Mouse (Mus musculus): ENCODE measurements around the gene Ppp1r13l. TPM values are rescaled to one million over a fixed set of nuclear protein-coding genes. Genes with fewer than 3 reads are reported as not detected.

Ppp1r13l gene
- total and polyA plus RNA-seq, 2 experiments from 2014 or later = 1.0 to 1.5 TPM

DNA sequence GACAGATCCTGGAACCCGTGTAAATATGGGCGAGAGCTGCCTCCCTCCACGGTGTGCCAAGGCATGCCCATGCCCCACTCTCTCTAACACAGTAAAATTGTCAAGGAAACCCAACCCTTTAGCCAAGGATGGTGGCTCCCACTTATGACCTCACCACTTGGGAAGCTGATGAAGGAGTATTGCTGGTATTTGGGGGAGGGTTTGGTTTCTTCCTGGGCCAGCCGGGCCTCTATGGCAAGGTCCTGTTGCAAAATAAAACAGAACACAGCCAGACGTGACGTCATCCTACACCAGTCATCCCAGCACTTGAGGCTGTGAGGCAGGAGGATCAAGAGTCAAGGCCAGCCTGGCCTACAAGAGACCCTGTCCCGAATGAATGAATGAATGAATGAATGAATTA lies 21.0 kb upstream of the Ppp1r13l start:
- Histone ChIP-seq H3K27me3 (ENCODE audit: insufficient read depth, low read length) (peaks cover 4% of the 10 kb centered on the region; the same call in 1 of the 2 replicates), H3K4me3 (ENCODE audit: low read depth, low read length) (no peak overlapping the region), H3K36me3 (ENCODE audit: insufficient read depth, low read length) (no peaks in the 10 kb centered on the region), H3K4me1 (ENCODE audit: insufficient read depth, low read length) (peaks cover 4% of the 10 kb centered on the region; the same call in 1 of the 2 replicates), H3K9ac (replicated peaks; ENCODE audit: low read length, poor library complexity, severe bottlenecking) (no peak overlapping the region), H3K4me2 (ENCODE audit: low read depth, low read length, poor library complexity, severe bottlenecking) (no peak overlapping the region), H3K27ac (ENCODE audit: low read depth, low read length) (no peak overlapping the region), H3K9me3 (ENCODE audit: low read length) (no peaks in the 10 kb centered on the region)
- 75% methylated on average over 7 of the region's 7 CpGs for WGBS
- ATAC-seq (ENCODE audit: low FRiP score) = no peak
- no peak for TF ChIP-seq CTCF (IDR thresholded peaks at IDR 0.05)
- DNase-seq (ENCODE audit: low spot score) = no peak

DNA sequence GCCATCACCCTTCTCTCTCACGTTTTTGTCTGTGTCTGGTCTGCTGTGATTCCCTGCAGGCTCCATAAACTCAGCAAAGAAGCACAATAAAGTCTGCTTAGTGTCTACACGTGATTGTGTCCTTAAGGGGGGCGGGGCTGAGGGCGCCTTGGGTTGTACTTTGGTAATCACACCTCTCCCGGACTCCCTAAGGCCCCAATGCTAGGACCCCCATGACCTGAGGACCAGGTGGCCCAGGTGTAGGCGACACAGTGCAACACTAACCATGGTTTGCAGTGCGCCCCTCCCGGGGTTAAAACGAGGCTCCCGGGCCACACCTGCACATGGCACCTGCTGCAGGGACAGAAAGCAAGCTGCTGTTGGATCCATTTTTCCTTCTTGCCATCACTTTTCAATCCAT lies 18.3 kb upstream of the Ppp1r13l start:
- TF ChIP-seq CTCF (IDR thresholded peaks at IDR 0.05) = no peak
- Histone ChIP-seq H3K9me3 (ENCODE audit: low read length) (no peaks in the 10 kb centered on the region), H3K36me3 (ENCODE audit: insufficient read depth, low read length) (no peaks in the 10 kb centered on the region), H3K4me3 (ENCODE audit: low read depth, low read length) (peak overlapping the region; percentile 49), H3K4me2 (ENCODE audit: low read depth, low read length, poor library complexity, severe bottlenecking) (peak overlapping the region; percentile 98), H3K4me1 (ENCODE audit: insufficient read depth, low read length) (peaks cover 11% of the 10 kb centered on the region), H3K27ac (ENCODE audit: low read depth, low read length) (no peak overlapping the region), H3K9ac (replicated peaks; ENCODE audit: low read length, poor library complexity, severe bottlenecking) (no peak overlapping the region; the same call in 1 of the 2 replicates), H3K27me3 (ENCODE audit: insufficient read depth, low read length) (peaks cover 4% of the 10 kb centered on the region; the same call in 1 of the 2 replicates)
- no peak for DNase-seq (ENCODE audit: low spot score)
- 22% methylated on average over 10 of the region's 10 CpGs for WGBS
- ATAC-seq (ENCODE audit: low FRiP score) = no peak

DNA sequence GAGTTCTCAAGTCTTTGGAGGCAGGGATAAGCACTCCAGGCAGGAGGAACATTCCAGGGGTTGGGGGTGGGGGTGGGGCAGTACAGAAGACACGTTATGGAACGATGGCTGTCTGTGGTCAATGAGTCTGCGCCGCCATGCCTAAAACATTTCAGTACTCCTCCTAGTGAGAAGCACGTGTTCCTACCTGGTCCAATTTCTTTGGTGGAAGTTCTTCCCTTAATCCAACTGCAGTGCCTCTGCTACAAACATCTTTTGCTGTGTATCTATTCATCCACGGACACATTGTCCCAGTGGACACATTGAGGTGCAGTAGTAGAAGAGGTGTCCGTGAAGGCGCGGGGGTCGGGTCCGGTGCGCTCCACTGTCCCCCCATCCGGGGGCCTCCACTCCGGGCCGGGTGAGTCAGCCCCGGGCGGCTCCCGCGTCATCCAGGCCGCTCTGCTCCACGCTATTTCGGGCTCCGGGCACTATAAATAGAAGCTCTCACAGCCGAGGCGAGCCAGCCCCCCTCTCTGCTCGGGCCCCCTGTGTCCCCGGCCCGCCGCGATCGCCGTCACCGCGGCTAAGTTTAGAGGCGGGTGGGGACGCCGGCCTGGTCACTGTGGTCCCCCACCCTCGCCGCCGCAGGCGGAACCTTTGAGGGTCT lies 17.7 kb upstream of the Ppp1r13l start:
- Histone ChIP-seq H3K4me2 (ENCODE audit: low read depth, low read length, poor library complexity, severe bottlenecking) (peak overlapping the region; percentile 98), H3K9ac (replicated peaks; ENCODE audit: low read length, poor library complexity, severe bottlenecking) (peak overlapping the region; percentile 55), H3K4me3 (ENCODE audit: low read depth, low read length) (peak overlapping the region; percentile 49), H3K4me1 (ENCODE audit: insufficient read depth, low read length) (peaks cover 11% of the 10 kb centered on the region), H3K36me3 (ENCODE audit: insufficient read depth, low read length) (no peaks in the 10 kb centered on the region), H3K27ac (ENCODE audit: low read depth, low read length) (no peak overlapping the region), H3K27me3 (ENCODE audit: insufficient read depth, low read length) (peaks cover 4% of the 10 kb centered on the region; the same call in 1 of the 2 replicates), H3K9me3 (ENCODE audit: low read length) (no peaks in the 10 kb centered on the region)
- WGBS = under 1% methylated on average over 41 of the region's 41 CpGs
- no peak for TF ChIP-seq CTCF (IDR thresholded peaks at IDR 0.05)
- DNase-seq (ENCODE audit: low spot score) (no peak), ATAC-seq (ENCODE audit: low FRiP score) (peak; percentile 18; the same call in 1 of the 2 replicates)

DNA sequence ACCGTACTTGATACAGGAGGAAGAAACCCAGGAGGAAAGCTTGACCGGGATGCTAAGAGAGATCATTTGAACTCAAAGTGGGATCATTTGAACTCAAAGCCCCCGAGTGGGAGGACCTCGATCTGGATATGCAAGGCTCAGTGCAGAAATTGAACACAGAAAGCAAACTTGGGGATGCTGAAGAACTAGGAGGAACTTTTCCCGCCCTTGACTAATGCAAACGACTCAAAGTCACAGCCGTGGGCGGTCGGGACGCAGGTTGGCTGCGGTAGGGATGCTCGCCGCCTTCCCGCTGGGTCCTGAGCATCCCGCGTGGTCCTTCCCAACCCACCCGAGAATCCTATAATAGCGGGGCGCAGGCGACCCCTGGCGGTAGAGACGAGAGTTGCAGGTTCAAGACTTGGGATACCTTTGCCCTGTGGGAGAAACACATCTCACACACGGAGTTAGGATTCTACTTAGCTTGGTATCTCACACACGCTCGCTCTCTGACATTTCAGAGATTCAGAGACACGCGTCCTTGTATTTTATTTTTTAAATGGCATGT lies 17.0 kb upstream of the Ppp1r13l start:
- Histone ChIP-seq H3K9ac (replicated peaks; ENCODE audit: low read length, poor library complexity, severe bottlenecking) (peak overlapping the region; percentile 55; the same call in 1 of the 2 replicates), H3K27me3 (ENCODE audit: insufficient read depth, low read length) (peaks cover 4% of the 10 kb centered on the region; the same call in 1 of the 2 replicates), H3K27ac (ENCODE audit: low read depth, low read length) (no peak overlapping the region), H3K4me3 (ENCODE audit: low read depth, low read length) (peak overlapping the region; percentile 49), H3K36me3 (ENCODE audit: insufficient read depth, low read length) (0 out of 2 replicates have a peak, but pooled peaks cover 1% of the 10 kb centered on the region), H3K4me2 (ENCODE audit: low read depth, low read length, poor library complexity, severe bottlenecking) (peak overlapping the region; percentile 98), H3K4me1 (ENCODE audit: insufficient read depth, low read length) (peaks cover 11% of the 10 kb centered on the region), H3K9me3 (ENCODE audit: low read length) (no peaks in the 10 kb centered on the region)
- peak; percentile 85 for DNase-seq (ENCODE audit: low spot score)
- ATAC-seq (ENCODE audit: low FRiP score) = peak; percentile 28; the same call in 1 of the 2 replicates
- WGBS = under 1% methylated on average over 27 of the region's 27 CpGs
- peak; percentile 98 for TF ChIP-seq CTCF (IDR thresholded peaks at IDR 0.05)

DNA sequence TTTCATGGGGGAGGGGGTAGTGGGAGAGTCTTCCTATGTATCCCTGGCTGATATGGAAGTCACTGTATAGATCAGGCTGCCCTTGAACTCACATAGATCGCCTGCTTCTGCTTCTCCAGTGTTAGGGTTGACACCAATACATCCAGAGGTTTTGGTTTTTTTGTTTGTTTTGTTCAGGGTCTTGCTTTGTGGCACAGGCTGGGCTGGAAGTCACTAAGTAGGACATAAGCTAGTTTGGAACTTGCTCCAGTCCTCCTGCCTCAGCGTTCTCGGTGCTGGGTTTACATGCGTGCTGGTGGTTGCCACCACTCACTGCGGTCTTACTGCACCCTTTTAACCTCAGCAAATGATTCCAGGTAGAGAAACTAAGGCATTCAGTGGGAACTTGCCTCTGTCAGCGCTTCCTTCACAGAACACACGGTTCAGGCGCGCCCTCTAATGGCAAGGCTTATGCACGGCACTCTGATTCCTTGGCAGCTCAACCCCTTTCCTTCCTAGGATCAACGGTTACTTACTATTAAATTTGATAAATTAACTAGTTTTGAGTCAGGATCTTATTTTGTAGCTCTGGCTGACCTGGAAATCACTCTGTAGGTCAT lies 16.2 kb upstream of the Ppp1r13l start:
- Histone ChIP-seq H3K9ac (replicated peaks; ENCODE audit: low read length, poor library complexity, severe bottlenecking) (no peak overlapping the region), H3K4me2 (ENCODE audit: low read depth, low read length, poor library complexity, severe bottlenecking) (0 out of 2 replicates have a peak overlapping the region, but pooled peaks have one; percentile 98), H3K27ac (ENCODE audit: low read depth, low read length) (no peak overlapping the region), H3K27me3 (ENCODE audit: insufficient read depth, low read length) (peaks cover 4% of the 10 kb centered on the region; the same call in 1 of the 2 replicates), H3K4me3 (ENCODE audit: low read depth, low read length) (no peak overlapping the region), H3K4me1 (ENCODE audit: insufficient read depth, low read length) (peaks cover 11% of the 10 kb centered on the region), H3K36me3 (ENCODE audit: insufficient read depth, low read length) (0 out of 2 replicates have a peak, but pooled peaks cover 2% of the 10 kb centered on the region), H3K9me3 (ENCODE audit: low read length) (no peaks in the 10 kb centered on the region)
- ATAC-seq (ENCODE audit: low FRiP score) (no peak), DNase-seq (ENCODE audit: low spot score) (peak; percentile 72)
- peak; percentile 86 for TF ChIP-seq CTCF (IDR thresholded peaks at IDR 0.05)
- WGBS = 1% methylated on average over 11 of the region's 11 CpGs
